Mouse (Mus musculus): ENCODE measurements around the gene Gm3239.
"Not testable (repeated sequence)": the region's sequence is repeated elsewhere in the genome, so short reads cannot be mapped to it uniquely, and the experiment has no call there.

Gene Gm3239

GRCm38 (mm10) chr14:4663892-4664291 lies at the start of gene Gm3239:
Gm3239 (plus strand) TSS chr14:4664192.
- DNase-seq (ENCODE audit: low read depth), result not testable (repeated sequence)

GRCm38 (mm10) chr14:4632052-4632451 lies 31.9 kb upstream of the Gm3239 start, which contains the start of gene Gm8159:
Gm8159 (plus strand) TSS chr14:4632352.
- not testable (repeated sequence) for DNase-seq (ENCODE audit: low read depth)

- not testable (repeated sequence) for DNase-seq (ENCODE audit: low read depth)
These were observed 14.7 kb upstream of the Gm3239 start for GRCm38 (mm10) chr14:4649309-4649708.

- DNase-seq (ENCODE audit: low read depth), result not testable (repeated sequence)
These were observed 13.7 kb upstream of the Gm3239 start for GRCm38 (mm10) chr14:4650324-4650723.

GRCm38 (mm10) chr14:4708938-4709337 lies 44.9 kb downstream of the Gm3239 start, which contains the start of gene Gm7876:
Gm7876 (plus strand) TSS chr14:4709238.
- DNase-seq (ENCODE audit: low read depth), result not testable (repeated sequence)

All from c-Kit-positive CD71-negative TER-119-negative erythroid progenitor cells, embryonic 14.5 days (primary cell).